Mouse (Mus musculus) MEL (cell line): ENCODE measurements around the gene Stx18. TPM values are rescaled to one million over a fixed set of nuclear protein-coding genes. Genes with fewer than 3 reads are reported as not detected.

Experiments used
- DNase-seq: peaks from one replicate; pipeline ENCODE4 v3.0.0; 2011; ENCODE audit warnings: low read depth, low spot score
- H3K27ac ChIP-seq: 2 replicates; pipeline ENCODE4 v1.5.1; 2012; ENCODE audit warnings: low read depth, mild to moderate bottlenecking, control low read depth, low read length, moderate library complexity; ENCODE audit not compliant: control insufficient read depth
- H3K27me3 ChIP-seq, 2 experiments: fragments of 150-350 bp in 1 of 2; sonication (generic) in 1 of 2; 2 replicates each; pipeline ENCODE4 v1.6.1; 2012; ENCODE audit warnings: low read length in 2 of 2, mild to moderate bottlenecking in 2 of 2, improper control_type of control experiment in 1 of 2, moderate library complexity in 1 of 2; ENCODE audit not compliant: insufficient read depth in 2 of 2, control insufficient read depth in 1 of 2
- H3K36me3 ChIP-seq, 2 experiments: 2 replicates each; pipeline ENCODE4 v1.6.1; 2012 to 2014; ENCODE audit warnings: low read length in 2 of 2, improper control_type of control experiment in 1 of 2, inconsistent platforms in 1 of 2, mild to moderate bottlenecking in 1 of 2; ENCODE audit not compliant: insufficient read depth in 2 of 2, control insufficient read depth in 1 of 2
- H3K4me1 ChIP-seq, 2 experiments: fragments of 150-350 bp in 1 of 2; sonication (generic) in 1 of 2; 2 replicates each; pipeline ENCODE4 v1.6.1; 2012; ENCODE audit warnings: low read length in 2 of 2, improper control_type of control experiment in 1 of 2, mild to moderate bottlenecking in 1 of 2; ENCODE audit not compliant: insufficient read depth in 2 of 2, control insufficient read depth in 1 of 2
- H3K4me3 ChIP-seq, 2 experiments: fragments of 150-350 bp in 1 of 2; sonication (generic) in 1 of 2; 2 replicates each; pipeline ENCODE4 v1.5.1; 2012; ENCODE audit warnings: low read depth in 2 of 2, low read length in 2 of 2, mild to moderate bottlenecking in 2 of 2, moderate library complexity in 2 of 2, control low read depth in 1 of 2, improper control_type of control experiment in 1 of 2; ENCODE audit not compliant: control insufficient read depth in 1 of 2, insufficient read depth in 1 of 2
- H3K79me2 ChIP-seq: 2 replicates; pipeline ENCODE4 v1.6.1; 2012; ENCODE audit warnings: mild to moderate bottlenecking, low read length, moderate library complexity; ENCODE audit not compliant: control insufficient read depth, poor library complexity, insufficient read depth
- H3K9ac ChIP-seq: 2 replicates; pipeline ENCODE4 v1.6.1; 2012; ENCODE audit warnings: low read depth, mild to moderate bottlenecking, control low read depth, low read length, moderate library complexity; ENCODE audit not compliant: control insufficient read depth, poor library complexity, severe bottlenecking
- H3K9me3 ChIP-seq: fragments of 150-350 bp; sonication (generic); replicated peaks from 2 replicates; pipeline ENCODE4 v1.6.1; 2012; ENCODE audit warnings: mild to moderate bottlenecking, low read length, improper control_type of control experiment, moderate library complexity; ENCODE audit not compliant: insufficient read depth
- CHD1 ChIP-seq: IDR thresholded peaks from 2 replicates; pipeline ENCODE4 v1.6.1; 2012; ENCODE audit warnings: low read depth, mild to moderate bottlenecking, inconsistent platforms, low read length, improper control_type of control experiment
- CTCF ChIP-seq, 3 experiments: IDR thresholded peaks in 2 of 3; conservative IDR thresholded peaks in 1 of 3; 2 replicates each; pipeline ENCODE4 v1.5.1; 2011 to 2012; ENCODE audit warnings: low read length in 3 of 3, low read depth in 2 of 3, mild to moderate bottlenecking in 2 of 3, improper control_type of control experiment in 1 of 3, inconsistent platforms in 1 of 3, mixed read lengths in 1 of 3, moderate library complexity in 1 of 3; ENCODE audit not compliant: control insufficient read depth in 1 of 3, insufficient read depth in 1 of 3, poor library complexity in 1 of 3, severe bottlenecking in 1 of 3
- E2F4 ChIP-seq: IDR thresholded peaks from 2 replicates; pipeline ENCODE4 v1.6.1; 2011; ENCODE audit warnings: low read depth, low read length, improper control_type of control experiment, borderline replicate concordance
- HCFC1 ChIP-seq: IDR thresholded peaks from 2 replicates; pipeline ENCODE4 v1.6.1; 2012; ENCODE audit warnings: low read depth, mild to moderate bottlenecking, inconsistent platforms, low read length, improper control_type of control experiment, moderate library complexity
- KAT2A ChIP-seq: conservative IDR thresholded peaks from 2 replicates; pipeline ENCODE4 v1.6.1; 2012; ENCODE audit warnings: low read depth, low read length, improper control_type of control experiment, inconsistent platforms
- MAFK ChIP-seq: IDR thresholded peaks from 2 replicates; pipeline ENCODE4 v1.6.1; 2011; ENCODE audit warnings: low read depth, mild to moderate bottlenecking, low read length, improper control_type of control experiment, borderline replicate concordance
- MAX ChIP-seq: IDR thresholded peaks from 2 replicates; pipeline ENCODE4 v1.6.1; 2011; ENCODE audit warnings: low read length, improper control_type of control experiment
- MXI1 ChIP-seq: IDR thresholded peaks from 2 replicates; pipeline ENCODE4 v1.6.1; 2011; ENCODE audit warnings: mild to moderate bottlenecking, low read depth, low read length, improper control_type of control experiment
- MYB ChIP-seq: IDR thresholded peaks from 2 replicates; pipeline ENCODE4 v1.6.1; 2011; ENCODE audit warnings: mild to moderate bottlenecking, low read depth, low read length, improper control_type of control experiment
- NRF1 ChIP-seq: IDR thresholded peaks from 2 replicates; pipeline ENCODE4 v1.6.1; 2014; ENCODE audit warnings: low read depth, mild to moderate bottlenecking, inconsistent platforms, low read length, improper control_type of control experiment, moderate library complexity; ENCODE audit not compliant: poor library complexity, insufficient read depth, severe bottlenecking
- RAD21 ChIP-seq: IDR thresholded peaks from 2 replicates; pipeline ENCODE4 v1.6.1; 2011; ENCODE audit warnings: mild to moderate bottlenecking, low read depth, low read length, improper control_type of control experiment
- RCOR1 ChIP-seq: IDR thresholded peaks from 2 replicates; pipeline ENCODE4 v1.6.1; 2012; ENCODE audit warnings: low read depth, mild to moderate bottlenecking, inconsistent platforms, low read length, improper control_type of control experiment
- SIN3A ChIP-seq: IDR thresholded peaks from 2 replicates; pipeline ENCODE4 v1.6.1; 2012; ENCODE audit warnings: low read length, improper control_type of control experiment, inconsistent platforms
- SMC3 ChIP-seq: IDR thresholded peaks from 2 replicates; pipeline ENCODE4 v1.6.1; 2011; ENCODE audit warnings: low read depth, low read length, improper control_type of control experiment
- TAL1 ChIP-seq: IDR thresholded peaks from 2 replicates; pipeline ENCODE4 v1.6.1; 2012; ENCODE audit warnings: mild to moderate bottlenecking, inconsistent platforms, low read length, moderate library complexity, mixed read lengths
- TBP ChIP-seq: IDR thresholded peaks from 2 replicates; pipeline ENCODE4 v1.8.0; 2011; ENCODE audit warnings: low read depth, low read length, improper control_type of control experiment
- TCF12 ChIP-seq: IDR thresholded peaks from 2 replicates; pipeline ENCODE4 v1.6.1; 2014; ENCODE audit warnings: low read depth, mild to moderate bottlenecking, inconsistent platforms, low read length, improper control_type of control experiment, moderate library complexity
- USF1 ChIP-seq: IDR thresholded peaks from 2 replicates; pipeline ENCODE4 v1.6.1; 2014; ENCODE audit warnings: low read depth, mild to moderate bottlenecking, inconsistent platforms, low read length, improper control_type of control experiment, moderate library complexity
- ZC3H11A ChIP-seq: IDR thresholded peaks from 2 replicates; pipeline ENCODE4 v1.6.1; 2012; ENCODE audit warnings: low read depth, mild to moderate bottlenecking, inconsistent platforms, low read length, improper control_type of control experiment
- ZKSCAN1 ChIP-seq: IDR thresholded peaks from 2 replicates; pipeline ENCODE4 v1.6.1; 2012; ENCODE audit warnings: low read depth, mild to moderate bottlenecking, inconsistent platforms, low read length, improper control_type of control experiment, moderate library complexity
- polyA plus RNA-seq, 2 experiments: library from polyadenylated mRNA; stranded (reverse) in 1 of 2; unstranded in 1 of 2; fragments of >175 nt in 1 of 2; fragments of >200 nt in 1 of 2; gene quantifications; 2 replicates each; pipeline versions ENCODE4 v1.2.1 to v1.2.4; 2012; ENCODE audit warnings: low replicate concordance in 2 of 2, low read depth in 1 of 2; ENCODE audit not compliant: insufficient read length in 2 of 2, insufficient read depth in 1 of 2, missing spikeins in 1 of 2
- total RNA-seq: library from RNA; depleted of rRNA; stranded (reverse); fragments of 300-350 nt; gene quantifications from 2 replicates; pipeline ENCODE4 v1.2.3, GENCODE M21; 2012

The Stx18 gene
- total and polyA plus RNA-seq, 3 experiments: 44.0 to 44.4 TPM; not detected in 1

DNA sequence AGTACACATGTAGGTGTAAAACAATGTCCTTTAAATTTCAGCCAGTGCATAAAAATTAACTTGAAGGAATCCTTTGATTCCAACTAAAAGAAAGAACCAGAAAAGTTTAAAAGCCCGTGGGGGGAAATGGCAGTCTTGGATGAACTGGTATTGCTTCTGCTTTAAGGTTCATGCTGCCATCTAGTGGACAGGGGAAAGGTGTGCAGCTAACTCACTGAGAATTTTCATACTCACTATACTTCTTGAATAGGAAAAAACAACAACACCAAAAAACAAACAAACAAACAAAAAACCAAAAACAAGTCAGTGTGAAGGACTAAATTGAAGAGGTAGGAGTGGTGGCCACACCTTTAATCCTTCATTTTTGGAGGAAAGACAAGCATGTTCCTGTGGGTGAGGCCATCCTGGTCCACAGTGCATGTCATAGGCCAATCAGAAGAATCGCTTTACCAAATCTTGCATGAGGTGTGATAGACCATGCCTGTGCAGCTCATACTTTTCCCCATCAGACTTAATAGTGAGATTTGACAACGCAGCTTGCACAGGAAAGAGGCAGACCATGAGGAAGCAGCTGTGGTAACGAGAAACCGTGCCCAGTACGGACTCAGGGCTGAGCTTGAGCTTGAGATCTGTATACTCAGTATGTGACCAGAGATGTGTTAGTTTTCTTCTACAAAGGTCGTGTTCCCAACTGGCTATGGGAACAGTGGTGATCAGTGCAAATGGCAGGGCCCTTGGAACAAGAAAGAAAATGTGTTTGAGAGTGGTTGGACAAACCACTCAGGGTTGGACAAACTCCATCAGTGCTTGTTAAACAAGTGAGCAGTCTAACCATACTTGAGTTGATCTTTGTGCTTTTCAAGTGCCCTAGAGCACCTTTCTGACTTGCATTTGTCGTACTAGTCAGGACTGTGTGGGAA is 52.8 kb downstream of the Stx18 start:
- no peaks in the 10 kb centered on the region for H3K36me3 ChIP-seq
- peak; percentile 81 for DNase-seq
- H3K27ac ChIP-seq: no peak overlapping the region
- H3K79me2 ChIP-seq: no peaks in the 10 kb centered on the region
- H3K9ac ChIP-seq: no peak overlapping the region
- no peaks in the 10 kb centered on the region for H3K4me1 ChIP-seq
- H3K4me3 ChIP-seq: no peak overlapping the region
- TF ChIP-seq RAD21 (peak; percentile 81), CTCF (IDR thresholded peaks at IDR 0.05 in 2 of 3, conservative IDR thresholded peaks at IDR 0.05 in 1 of 3; ENCODE audit: control insufficient read depth in 1 of 3, insufficient read depth in 1 of 3, low read depth in 2 of 3, low read length in 3 of 3, poor library complexity in 1 of 3, severe bottlenecking in 1 of 3) (peak; percentile 65 to 92 (median 86)), USF1 (no peak), MYB (no peak), SMC3 (peak; percentile 63)
- no peaks in the 10 kb centered on the region for H3K27me3 ChIP-seq
- H3K9me3 ChIP-seq: no peaks in the 10 kb centered on the region

- TF ChIP-seq E2F4 (no peak), NRF1 (no peak), TAL1 (no peak), MAFK (0 out of 2 replicates have a peak, but pooled peaks have one; percentile 38), TBP (no peak), RCOR1 (no peak), MAX (no peak)
- Histone ChIP-seq H3K9ac (no peak overlapping the region), H3K79me2 (no peaks in the 10 kb centered on the region), H3K9me3 (no peaks in the 10 kb centered on the region), H3K4me3 (no peak overlapping the region), H3K4me1 (no peaks in the 10 kb centered on the region), H3K27ac (no peak overlapping the region), H3K27me3 (no peaks in the 10 kb centered on the region), H3K36me3 (no peaks in the 10 kb centered on the region)
- no peak for DNase-seq
Measured at GRCm38 (mm10) chr5:38091966-38092304, 53.4 kb downstream of the Stx18 start.

GRCm38 (mm10) chr5:38094331-38094730 is 55.8 kb downstream of the Stx18 start:
- DNase-seq: no peak

More at GRCm38 (mm10) chr5:38094331-38094730, 55.8 kb downstream of the Stx18 start:
- Histone ChIP-seq H3K9ac (no peak overlapping the region), H3K27ac (no peak overlapping the region), H3K4me1 (no peaks in the 10 kb centered on the region), H3K4me3 (no peak overlapping the region), H3K27me3 (no peaks in the 10 kb centered on the region), H3K36me3 (no peaks in the 10 kb centered on the region; a peak in 1 of 4 replicates), H3K9me3 (no peaks in the 10 kb centered on the region), H3K79me2 (no peaks in the 10 kb centered on the region)
- TF ChIP-seq HCFC1 (no peak), CHD1 (no peak), ZKSCAN1 (no peak), ZC3H11A (no peak), KAT2A (no peak), RCOR1 (no peak), SIN3A (no peak), MXI1 (no peak), TCF12 (no peak)
